Mouse (Mus musculus): ENCODE measurements around the gene Slc29a2.

The Slc29a2 gene

DNA sequence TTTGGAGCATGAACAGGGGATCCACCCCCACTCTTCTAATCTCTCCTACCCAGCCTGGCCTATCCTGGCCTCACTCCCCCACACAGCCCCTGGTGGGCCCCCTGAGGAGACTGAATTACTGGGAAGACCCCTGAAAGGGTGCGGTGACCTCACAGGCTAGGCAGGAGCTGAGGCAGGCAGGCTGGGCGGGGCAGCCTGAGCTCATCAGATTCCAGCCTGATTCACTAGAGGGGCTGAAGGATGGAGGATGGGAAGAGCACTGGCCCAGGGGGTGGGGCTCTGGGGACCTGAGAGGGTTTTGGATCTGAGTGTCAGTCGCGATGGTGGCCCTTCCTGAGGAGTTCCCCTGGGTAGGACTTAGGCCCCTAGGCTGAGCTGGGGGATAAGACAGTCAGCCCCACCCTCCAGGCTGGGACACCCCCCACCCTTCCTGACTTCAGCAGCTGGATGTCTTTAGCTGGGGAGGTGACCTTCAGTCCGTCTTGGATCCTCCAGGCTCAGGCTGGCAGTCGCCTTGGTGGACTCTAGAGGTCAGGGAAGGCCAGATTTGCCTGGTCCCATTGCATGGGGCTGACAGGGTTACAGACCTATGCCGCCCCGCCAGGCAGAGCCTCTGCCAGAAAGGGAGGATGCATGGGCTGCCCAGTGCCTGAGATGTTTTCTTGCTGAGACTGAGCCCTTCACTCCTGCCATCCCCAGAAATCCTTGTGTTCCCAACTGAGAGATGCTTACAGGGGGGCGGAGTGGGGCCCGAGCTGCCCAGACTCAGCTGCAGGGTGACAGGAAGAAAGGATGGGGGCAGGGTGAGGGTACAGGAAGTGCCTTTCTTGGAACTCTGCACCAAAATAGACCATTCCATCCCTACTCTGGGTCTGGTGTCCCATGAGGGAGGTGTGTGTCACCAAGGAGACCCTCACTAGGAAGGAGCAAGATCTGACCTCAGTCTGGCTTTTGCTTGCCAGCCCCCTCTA lies 35.4 kb downstream of the Slc29a2 start:
- no peak for DNase-seq (ENCODE audit: low spot score)

DNA sequence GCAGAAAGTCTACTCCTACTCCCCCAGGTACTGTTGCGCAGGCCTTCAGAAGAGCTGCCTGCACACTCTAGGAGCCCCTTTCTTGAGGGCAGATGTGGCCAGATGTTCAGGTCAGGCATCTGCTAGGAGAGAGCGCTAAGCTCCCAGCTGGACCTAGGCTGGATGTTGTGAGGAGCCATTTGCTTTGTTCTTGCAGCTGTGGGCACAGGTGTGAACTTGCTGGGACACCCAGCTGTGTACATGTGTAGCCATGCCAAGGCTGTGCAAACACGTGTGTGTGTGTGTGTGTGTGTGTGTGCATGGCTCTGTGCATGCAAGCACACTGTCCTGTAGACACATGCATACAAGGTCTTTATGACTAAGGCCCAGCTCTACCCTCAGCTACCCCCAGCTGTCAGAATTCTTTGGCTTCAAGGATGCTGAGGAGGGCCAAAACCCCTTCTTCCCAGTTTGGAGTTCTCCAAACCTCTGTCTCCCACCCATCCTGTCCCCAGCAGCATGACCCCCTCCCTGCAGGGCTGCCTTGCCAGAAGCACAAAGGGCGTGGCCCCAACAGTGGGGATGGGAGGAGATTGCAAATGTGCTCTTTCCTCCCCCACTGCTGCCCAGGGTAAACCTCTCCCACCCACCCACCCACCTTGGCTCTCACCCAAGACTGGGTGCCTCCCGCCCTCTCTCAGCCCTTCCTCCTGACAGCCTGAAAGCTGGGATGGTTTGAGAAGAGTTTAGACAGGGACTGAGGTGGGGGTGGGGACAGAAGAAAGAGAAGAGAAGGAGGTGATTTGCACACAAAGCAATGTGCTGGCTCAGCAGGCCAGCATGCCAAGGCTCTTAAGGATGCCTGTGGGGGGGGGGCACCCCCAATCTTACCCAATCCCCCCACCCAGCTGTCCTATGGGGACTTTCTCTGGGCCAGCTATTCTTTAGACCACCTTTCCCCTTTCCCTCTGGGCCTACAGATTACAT lies 37.0 kb downstream of the Slc29a2 start:
- DNase-seq (ENCODE audit: low spot score) = no peak

DNA sequence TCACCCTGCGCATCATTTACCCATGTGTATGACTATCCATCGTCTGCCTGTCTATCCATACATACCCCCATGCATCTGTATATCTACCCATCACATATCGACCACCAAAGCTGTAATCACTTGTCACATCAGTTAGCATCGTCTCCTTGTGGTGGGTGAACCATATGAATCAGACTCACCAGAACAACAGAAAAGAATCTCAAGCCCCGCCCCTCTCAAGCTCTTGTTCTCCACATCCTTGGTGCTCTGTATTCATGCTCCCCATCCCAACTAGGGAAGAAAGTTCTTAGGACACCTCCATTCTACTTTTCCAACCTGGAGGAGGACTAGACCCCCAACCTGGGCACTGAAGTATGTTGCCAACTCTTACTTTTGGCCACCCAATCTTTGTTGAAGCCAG lies 38.4 kb downstream of the Slc29a2 start:
- DNase-seq (ENCODE audit: low spot score) = no peak

DNA sequence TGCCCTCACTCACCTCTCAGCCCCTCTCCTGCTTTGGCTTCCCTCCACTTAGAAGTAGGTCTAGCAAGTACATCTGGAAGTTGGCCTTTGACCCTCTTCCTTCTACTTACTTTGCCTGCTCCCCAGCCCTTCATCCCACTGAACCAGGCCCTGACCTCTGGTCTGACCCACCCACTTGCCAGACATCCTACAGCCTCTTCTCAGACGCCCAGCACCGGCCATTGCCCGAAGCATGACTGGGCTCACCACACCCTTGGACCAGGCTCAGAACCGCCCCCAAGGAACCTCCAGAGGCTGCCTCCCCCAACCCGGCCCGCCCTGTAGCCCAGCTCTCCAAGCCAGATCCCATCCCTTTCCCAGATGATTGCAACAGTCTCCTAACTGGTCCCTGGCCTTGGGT lies 38.8 kb downstream of the Slc29a2 start:
- no peak for DNase-seq (ENCODE audit: low spot score)

DNA sequence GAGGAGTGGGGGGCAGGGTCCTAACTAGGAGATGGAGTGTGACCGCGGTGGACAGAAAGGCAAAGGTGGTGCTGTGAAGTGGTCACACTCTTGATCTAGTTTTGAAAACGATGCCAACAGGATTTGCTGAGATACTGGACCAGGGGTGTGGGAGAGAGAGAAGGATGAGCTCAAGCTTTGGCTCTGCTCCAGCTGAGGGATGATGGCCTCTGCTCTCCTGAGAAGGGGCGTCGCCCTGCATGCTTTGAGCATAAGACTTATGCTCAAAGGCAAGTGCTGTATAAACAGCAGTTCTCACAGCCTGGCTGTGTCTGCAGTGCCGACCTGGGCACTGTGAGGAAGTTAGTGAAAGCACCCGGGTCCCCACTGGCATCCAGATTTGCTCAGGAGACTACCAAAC lies 41.4 kb downstream of the Slc29a2 start:
- DNase-seq (ENCODE audit: low spot score) = no peak

DNA sequence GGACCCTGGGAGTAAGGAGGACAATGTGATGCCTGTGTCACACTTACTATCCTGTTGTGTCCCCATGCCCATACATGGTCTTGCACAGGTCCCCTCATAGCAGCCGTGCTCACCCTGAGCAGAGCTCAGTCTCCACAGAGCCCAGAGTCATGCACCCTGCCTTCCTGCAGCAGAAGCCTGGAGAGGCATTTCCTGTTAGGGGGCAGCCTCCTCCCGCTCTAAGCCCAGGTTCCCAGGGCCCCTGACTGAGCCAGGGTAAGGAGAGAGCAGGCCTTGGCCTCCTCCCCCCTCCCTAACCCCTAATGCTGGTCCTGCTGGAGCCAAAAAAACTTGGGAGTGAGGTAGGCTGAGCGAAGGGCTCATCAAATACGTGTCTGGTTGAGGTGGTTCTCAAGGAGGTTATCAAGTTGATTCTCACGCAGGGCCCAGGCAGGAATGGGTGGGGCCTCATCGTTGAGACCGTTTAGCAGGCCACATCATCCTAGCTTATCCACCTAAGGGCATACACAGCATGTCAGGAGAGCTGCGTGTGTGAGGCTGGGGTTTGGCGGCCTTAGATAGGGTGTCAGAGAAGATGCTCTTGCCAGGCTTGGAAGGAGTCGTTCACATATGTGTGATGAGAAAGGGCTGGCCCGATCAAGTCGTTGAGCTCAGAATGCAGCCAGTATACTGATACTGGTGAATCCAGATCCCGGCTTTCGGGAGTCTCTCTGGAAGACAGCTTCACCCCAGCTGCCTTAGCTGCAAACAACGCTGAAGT lies 43.6 kb downstream of the Slc29a2 start:
- no peak for DNase-seq (ENCODE audit: low spot score)

DNA sequence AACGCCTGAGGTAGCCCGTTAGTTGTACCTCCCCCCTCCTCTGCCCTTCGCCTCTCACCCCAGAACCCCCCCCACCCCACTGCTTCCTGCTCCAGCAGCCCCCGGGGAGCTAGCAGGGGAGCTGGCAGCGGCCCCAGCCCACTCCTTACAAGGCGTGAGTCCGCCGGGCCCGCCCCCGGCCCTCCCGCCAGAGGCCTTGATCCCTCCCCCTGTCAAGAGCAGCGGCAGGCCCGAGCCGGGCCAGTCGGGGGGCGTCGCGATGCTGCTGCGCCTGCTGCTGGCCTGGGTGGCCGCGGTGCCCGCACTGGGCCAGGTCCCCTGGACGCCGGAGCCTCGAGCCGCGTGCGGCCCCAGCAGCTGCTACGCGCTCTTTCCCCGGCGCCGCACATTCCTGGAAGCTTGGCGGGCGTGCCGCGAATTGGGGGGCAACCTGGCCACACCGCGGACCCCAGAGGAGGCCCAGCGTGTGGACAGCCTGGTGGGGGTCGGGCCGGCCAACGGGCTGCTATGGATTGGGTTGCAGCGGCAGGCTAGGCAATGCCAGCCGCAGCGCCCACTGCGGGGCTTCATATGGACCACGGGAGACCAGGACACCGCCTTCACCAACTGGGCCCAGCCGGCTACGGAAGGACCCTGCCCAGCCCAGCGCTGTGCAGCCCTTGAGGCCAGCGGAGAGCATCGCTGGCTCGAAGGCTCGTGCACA lies 44.4 kb downstream of the Slc29a2 start, which contains the start of gene Cd248:
TSS of gene Cd248 (plus strand) at position 212 of the 703 bp plus-strand sequence.
- DNase-seq (ENCODE audit: low spot score) = no peak

DNA sequence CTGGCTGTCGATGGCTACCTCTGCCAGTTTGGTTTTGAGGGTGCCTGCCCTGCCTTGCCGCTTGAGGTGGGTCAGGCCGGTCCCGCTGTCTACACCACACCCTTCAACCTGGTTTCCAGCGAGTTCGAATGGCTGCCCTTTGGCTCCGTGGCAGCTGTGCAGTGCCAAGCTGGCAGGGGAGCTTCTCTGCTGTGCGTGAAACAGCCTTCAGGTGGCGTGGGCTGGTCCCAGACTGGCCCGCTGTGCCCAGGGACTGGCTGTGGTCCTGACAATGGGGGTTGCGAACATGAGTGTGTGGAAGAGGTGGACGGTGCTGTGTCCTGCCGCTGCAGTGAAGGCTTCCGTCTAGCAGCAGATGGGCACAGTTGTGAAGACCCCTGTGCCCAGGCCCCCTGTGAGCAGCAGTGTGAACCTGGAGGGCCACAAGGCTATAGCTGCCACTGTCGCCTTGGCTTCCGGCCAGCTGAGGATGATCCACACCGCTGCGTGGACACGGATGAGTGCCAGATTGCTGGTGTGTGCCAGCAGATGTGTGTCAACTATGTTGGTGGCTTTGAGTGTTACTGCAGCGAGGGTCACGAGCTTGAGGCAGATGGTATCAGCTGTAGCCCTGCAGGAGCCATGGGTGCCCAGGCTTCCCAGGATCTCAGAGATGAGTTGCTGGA lies 45.0 kb downstream of the Slc29a2 start:
- no peak for DNase-seq (ENCODE audit: low spot score)

DNA sequence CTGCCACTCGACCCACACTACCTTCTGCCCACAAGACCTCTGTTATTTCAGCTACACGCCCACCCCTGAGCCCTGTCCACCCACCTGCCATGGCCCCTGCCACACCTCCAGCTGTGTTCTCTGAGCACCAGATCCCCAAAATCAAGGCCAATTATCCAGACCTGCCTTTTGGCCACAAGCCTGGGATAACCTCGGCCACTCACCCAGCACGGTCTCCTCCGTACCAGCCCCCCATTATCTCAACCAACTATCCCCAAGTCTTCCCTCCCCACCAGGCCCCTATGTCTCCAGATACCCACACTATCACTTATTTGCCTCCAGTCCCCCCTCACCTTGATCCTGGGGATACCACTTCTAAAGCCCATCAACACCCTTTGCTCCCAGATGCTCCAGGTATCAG lies 45.8 kb downstream of the Slc29a2 start:
- DNase-seq (ENCODE audit: low spot score) = no peak

DNA sequence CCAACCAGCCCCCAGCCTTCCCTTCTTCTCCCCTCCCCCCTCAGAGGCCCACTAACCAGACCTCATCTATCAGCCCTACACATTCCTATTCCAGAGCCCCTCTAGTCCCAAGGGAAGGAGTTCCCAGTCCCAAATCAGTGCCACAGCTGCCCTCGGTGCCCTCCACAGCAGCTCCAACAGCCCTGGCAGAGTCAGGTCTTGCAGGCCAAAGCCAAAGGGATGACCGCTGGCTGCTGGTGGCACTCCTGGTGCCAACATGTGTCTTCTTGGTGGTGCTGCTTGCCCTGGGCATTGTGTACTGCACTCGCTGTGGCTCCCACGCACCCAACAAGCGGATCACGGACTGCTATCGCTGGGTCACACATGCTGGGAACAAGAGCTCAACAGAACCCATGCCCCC lies 46.3 kb downstream of the Slc29a2 start:
- no peak for DNase-seq (ENCODE audit: low spot score)

DNA sequence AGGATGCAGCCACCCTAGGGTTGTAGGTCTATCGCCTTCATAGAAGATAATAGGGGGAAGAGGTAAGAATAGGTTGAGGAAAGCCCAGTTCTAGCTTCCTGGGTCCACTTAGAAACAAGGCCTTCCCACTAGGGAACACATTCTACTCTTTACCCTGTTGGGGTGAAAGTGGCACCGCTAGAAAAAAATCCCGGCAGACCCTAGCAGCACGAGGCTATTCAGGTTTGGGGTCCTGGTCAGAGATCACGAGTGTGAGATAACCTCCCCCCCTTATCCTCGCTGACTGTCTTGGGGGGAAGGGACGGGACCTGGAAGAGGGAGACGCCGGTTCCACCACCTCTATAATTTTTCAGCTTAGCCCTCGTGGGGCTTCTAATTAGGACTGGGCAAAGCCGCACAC lies 47.4 kb downstream of the Slc29a2 start:
- DNase-seq (ENCODE audit: low spot score) = no peak

DNA sequence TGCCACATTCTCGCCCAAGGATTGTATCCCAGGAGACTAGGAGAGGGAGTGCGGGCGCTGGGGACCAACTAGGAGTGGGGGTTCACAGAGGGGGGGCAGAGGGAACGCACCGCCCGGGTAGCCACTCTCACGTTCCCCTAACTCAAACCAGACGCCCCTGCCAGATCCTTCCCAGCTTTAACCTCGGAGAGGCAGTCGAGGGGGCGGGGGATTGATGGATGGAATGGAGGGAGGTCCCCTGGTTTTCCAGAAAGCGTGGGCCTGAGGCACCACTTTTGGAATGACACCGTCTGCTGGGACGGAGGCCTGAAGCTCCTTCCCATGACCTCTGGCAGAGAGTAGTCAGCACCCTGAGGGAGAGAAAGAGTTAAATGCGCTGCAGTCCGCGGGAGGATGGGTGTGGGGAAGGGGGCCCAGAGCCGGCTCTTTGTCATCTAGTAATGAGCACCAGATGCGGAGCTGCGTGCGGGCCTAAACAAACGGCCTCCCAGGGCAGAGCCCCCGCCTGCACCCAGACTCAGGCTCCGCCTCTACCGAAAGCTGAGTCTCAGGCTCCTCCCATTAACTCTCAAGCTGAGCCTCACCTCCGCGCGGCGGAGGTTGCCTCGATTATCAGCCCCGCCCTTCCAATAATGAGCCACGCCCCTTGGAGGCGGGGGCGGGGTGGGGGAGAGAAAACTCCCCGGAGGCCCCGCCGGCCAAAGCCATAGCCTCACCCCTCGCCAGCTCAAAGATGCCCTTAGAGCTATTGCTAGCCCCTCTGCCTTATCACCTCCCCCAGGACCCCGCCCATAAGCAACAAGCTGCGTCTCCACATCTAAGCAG lies 48.1 kb downstream of the Slc29a2 start:
- no peak for DNase-seq (ENCODE audit: low spot score)

DNA sequence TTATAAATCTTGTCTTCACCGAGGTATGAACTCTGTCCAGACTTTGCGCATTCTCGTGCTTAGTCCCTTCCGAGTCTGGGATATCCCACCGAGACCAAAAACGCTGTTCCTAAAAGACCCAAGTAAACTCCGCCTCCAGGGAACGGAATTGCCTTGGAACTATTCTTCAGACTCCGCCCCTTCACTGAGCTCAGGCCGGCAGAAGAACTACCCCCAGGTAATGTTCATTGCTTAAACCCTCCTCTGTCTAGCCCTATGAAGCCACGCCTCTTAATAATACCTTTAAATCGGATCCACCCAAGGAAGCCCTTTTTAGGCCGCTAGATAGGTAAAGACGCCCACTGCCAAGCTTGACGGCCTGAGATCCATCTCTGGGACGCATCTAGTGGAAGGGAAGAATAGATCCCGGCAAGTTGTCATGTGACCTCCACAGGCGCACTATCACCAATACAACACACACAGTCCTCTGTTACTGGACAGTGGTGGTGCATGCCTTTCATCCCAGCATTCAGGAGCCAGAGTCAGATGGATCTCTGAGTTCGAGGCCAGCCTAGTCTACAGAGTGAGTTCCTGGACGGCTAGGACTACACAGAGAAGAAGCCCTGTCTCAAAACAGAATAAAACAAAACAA lies 48.8 kb downstream of the Slc29a2 start:
- no peak for DNase-seq (ENCODE audit: low spot score)

DNA sequence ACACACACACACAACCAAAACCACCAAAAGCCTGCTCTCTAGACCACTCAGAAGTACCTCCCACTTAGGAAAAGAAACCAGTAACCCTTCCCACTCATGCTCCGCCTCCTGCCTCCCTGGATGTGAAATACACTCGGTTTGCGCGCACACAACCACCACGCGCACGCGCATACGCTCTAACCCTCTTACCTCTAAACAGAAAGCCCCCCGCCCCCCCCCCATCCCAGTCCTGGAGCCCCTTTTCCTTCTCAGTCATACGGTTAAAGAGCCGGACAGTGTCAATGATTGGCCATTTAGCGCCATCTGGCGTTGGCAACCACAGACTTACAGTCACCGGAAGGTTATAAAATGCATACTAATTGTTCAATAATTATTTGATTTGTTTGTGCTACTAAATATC lies 49.4 kb downstream of the Slc29a2 start:
- DNase-seq (ENCODE audit: low spot score) = no peak

DNA sequence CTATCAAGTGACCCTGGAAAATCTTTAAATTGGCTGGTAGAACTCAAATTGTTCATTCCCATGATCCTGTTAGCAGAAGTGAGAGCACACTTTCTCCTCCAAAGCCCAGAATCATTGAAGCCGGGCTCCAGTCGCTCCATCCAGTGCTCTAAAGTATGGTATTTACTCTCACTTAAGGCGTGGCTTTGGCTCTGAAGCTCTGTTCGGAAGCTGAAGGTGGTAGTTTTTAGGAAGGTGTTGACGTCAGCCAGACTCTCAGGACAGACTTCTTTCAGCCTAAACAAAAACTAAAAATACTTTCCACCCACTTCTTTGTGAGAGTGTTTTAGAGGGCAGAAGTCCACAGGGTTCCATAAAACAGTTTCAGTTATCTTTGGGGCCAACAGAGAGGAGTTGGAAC lies 49.9 kb downstream of the Slc29a2 start:
- no peak for DNase-seq (ENCODE audit: low spot score)

DNA sequence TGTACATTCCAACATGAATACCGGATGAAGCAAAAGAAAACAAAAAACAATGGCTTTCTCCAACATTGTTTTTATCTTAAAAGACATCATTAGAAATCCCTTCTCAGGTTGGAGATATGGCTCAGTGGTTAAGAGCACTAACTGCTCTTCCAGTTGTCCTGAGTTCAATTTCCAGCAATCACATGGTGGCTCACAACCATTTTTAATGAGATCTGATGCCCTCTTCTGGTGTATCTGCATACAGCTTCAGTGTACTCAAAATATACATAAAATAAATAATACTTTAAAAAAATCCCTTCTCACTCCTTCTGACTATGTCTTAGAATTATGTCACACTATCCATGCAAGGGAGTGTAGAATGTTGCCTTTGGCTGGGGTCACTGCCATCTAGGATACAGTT lies 55.6 kb downstream of the Slc29a2 start:
- no peak for DNase-seq (ENCODE audit: low spot score)
